Mouse (Mus musculus): ENCODE measurements around the gene Hbb-bt.
"Not testable (repeated sequence)": the region's sequence is repeated elsewhere in the genome, so short reads cannot be mapped to it uniquely, and the experiment has no call there.

Gene Hbb-bt

GRCm38 (mm10) chr7:103808971-103809800 is 4.6 kb downstream of the Hbb-bt start:
- DNase-seq (ENCODE audit: extremely low read depth, insufficient read length, low spot score): no peak

GRCm38 (mm10) chr7:103808120-103808519 is 5.7 kb downstream of the Hbb-bt start:
- not testable (repeated sequence) for DNase-seq (ENCODE audit: extremely low read depth, insufficient read length, low spot score)

GRCm38 (mm10) chr7:103806856-103807255 is 6.9 kb downstream of the Hbb-bt start:
- DNase-seq (ENCODE audit: extremely low read depth, insufficient read length, low spot score): no peak

GRCm38 (mm10) chr7:103792669-103793388 is 21.0 kb downstream of the Hbb-bt start:
- DNase-seq (ENCODE audit: extremely low read depth, insufficient read length, low spot score): no peak

- no peak for DNase-seq (ENCODE audit: extremely low read depth, insufficient read length, low spot score)
Measured at GRCm38 (mm10) chr7:103791721-103792120, 22.1 kb downstream of the Hbb-bt start, which contains the start of gene Olfr67. Olfr67 (minus strand) TSS chr7:103791821.

GRCm38 (mm10) chr7:103779598-103779997 is 34.2 kb downstream of the Hbb-bt start, which contains the start of gene Olfr68:
Olfr68 (minus strand) TSS chr7:103779698.
- DNase-seq (ENCODE audit: extremely low read depth, insufficient read length, low spot score): no peak

GRCm38 (mm10) chr7:103777652-103778051 is 36.1 kb downstream of the Hbb-bt start:
- not testable (repeated sequence) for DNase-seq (ENCODE audit: extremely low read depth, insufficient read length, low spot score)

- no peak for DNase-seq (ENCODE audit: extremely low read depth, insufficient read length, low spot score)
Measured at GRCm38 (mm10) chr7:103771494-103771893, 42.3 kb downstream of the Hbb-bt start, which contains the start of gene Olfr69. Olfr69 (minus strand) TSS chr7:103771594.

- DNase-seq (ENCODE audit: extremely low read depth, insufficient read length, low spot score): not testable (repeated sequence)
Measured at GRCm38 (mm10) chr7:103767687-103768086, 46.1 kb downstream of the Hbb-bt start.
